Mouse (Mus musculus): ENCODE results near the gene Dgcr2. TPM values are rescaled to one million over a fixed set of nuclear protein-coding genes. Genes with fewer than 3 reads are reported as not detected.
A peak's percentile ranks its signal among the peaks of the same experiment; 100 is the strongest.

Dgcr2 gene
- 102 and 105 TPM in 2 replicates for polyA plus RNA-seq (2016; fragmentation: Nextera tagmentation; extraction: Ambion mirVana)

DNA sequence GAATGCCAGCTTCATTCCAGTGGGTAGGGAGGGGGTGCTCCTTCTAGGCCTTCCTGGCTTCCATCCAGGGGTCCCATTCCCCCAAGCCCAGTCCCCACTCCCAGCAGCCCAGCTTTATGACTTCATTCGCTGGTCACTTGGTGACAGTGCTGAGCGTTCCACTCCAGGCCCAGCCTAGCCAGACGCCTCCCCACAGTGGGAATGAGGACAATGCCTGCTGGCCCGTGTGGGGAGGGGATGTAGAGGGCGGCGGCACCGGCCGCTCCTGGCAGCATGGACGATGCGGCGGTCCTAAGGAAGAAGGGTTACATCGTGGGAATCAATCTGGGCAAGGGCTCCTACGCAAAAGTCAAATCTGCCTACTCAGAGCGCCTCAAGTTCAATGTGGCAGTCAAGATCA lies at the start of gene Dgcr2, which contains the start of gene Tssk2:
Gene Dgcr2 (minus strand): TSS at position 101 of the 400 bp plus-strand sequence.
Gene Tssk2 (plus strand): TSS at position 176 of the 400 bp plus-strand sequence.
- no peak within 1 kb of the TSS for H3K9ac ChIP-seq (replicated peaks)
- peaks cover 54% of the 10 kb centered on the region for H3K36me3 ChIP-seq
- H3K4me2 ChIP-seq: no peak within 1 kb of the TSS
- H3K9me3 ChIP-seq: no peaks in the 10 kb centered on the region
- no peak within 1 kb of the TSS for H3K4me3 ChIP-seq (replicated peaks)
- H3K4me1 ChIP-seq (replicated peaks): no peaks in the 10 kb centered on the region
- no peak for ATAC-seq (ENCODE audit: insufficient number of reproducible peaks, insufficient read depth, low FRiP score, low TSS enrichment, low read depth)
- H3K27ac ChIP-seq: no peak within 1 kb of the TSS
- no peaks in the 10 kb centered on the region for H3K27me3 ChIP-seq
- 94% methylated on average over 14 of the region's 14 CpGs for WGBS

GRCm38 (mm10) chr16:17945081-17945831 lies 46.9 kb upstream of the Dgcr2 start:
- H3K27ac ChIP-seq: no peak overlapping the region
- no peaks in the 10 kb centered on the region for H3K36me3 ChIP-seq
- no peaks in the 10 kb centered on the region for H3K27me3 ChIP-seq
- ATAC-seq (ENCODE audit: insufficient number of reproducible peaks, insufficient read depth, low FRiP score, low TSS enrichment, low read depth): no peak
- no peak overlapping the region for H3K4me2 ChIP-seq
- no peak overlapping the region for H3K9ac ChIP-seq (replicated peaks)
- no peaks in the 10 kb centered on the region for H3K9me3 ChIP-seq
- peaks cover 4% of the 10 kb centered on the region; the same call in 1 of the 2 replicates for H3K4me1 ChIP-seq (replicated peaks)
- no peak overlapping the region for H3K4me3 ChIP-seq (replicated peaks)
- WGBS: 55% methylated on average over 7 of the region's 7 CpGs

DNA sequence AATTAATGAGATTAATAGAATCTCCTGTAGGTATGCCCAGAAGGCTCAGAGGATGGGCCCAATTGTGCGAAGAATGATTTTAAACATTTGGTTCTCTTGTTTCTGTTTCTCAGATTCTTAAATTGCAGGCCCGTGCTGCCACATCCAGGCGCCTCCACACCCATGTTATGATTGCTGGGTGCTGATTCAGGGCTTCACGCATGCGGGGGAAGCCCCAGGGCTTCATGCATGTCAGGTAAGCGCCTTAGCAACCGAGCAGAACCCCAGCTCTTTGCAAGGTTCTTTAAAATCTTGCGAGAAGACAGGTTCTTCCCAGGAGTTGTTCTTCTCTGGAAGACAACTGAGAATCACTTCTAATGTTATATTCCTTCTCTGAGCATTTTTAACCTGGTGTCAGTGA lies 45.1 kb upstream of the Dgcr2 start:
- no peaks in the 10 kb centered on the region for H3K9me3 ChIP-seq
- H3K4me3 ChIP-seq (replicated peaks): no peak overlapping the region
- WGBS: 67% methylated on average over 8 of the region's 8 CpGs
- no peak for ATAC-seq (ENCODE audit: insufficient number of reproducible peaks, insufficient read depth, low FRiP score, low TSS enrichment, low read depth)
- H3K4me2 ChIP-seq: no peak overlapping the region
- H3K27ac ChIP-seq: no peak overlapping the region
- no peaks in the 10 kb centered on the region for H3K36me3 ChIP-seq
- no peak overlapping the region for H3K9ac ChIP-seq (replicated peaks)
- H3K4me1 ChIP-seq (replicated peaks): no peaks in the 10 kb centered on the region; the same call in 1 of the 2 replicates
- no peaks in the 10 kb centered on the region for H3K27me3 ChIP-seq

- H3K4me1 ChIP-seq (replicated peaks): no peaks in the 10 kb centered on the region; the same call in 1 of the 2 replicates
- no peak overlapping the region for H3K4me3 ChIP-seq (replicated peaks)
- no peak overlapping the region for H3K9ac ChIP-seq (replicated peaks)
- H3K27me3 ChIP-seq: peaks cover 19% of the 10 kb centered on the region
- H3K27ac ChIP-seq: no peak overlapping the region
- H3K9me3 ChIP-seq: no peaks in the 10 kb centered on the region
- H3K4me2 ChIP-seq: no peak overlapping the region
- WGBS: 67% methylated on average over 9 of the region's 9 CpGs
- no peak for ATAC-seq (ENCODE audit: insufficient number of reproducible peaks, insufficient read depth, low FRiP score, low TSS enrichment, low read depth)
- H3K36me3 ChIP-seq: no peaks in the 10 kb centered on the region
Observed at GRCm38 (mm10) chr16:17939255-17939751, 40.9 kb upstream of the Dgcr2 start.

DNA sequence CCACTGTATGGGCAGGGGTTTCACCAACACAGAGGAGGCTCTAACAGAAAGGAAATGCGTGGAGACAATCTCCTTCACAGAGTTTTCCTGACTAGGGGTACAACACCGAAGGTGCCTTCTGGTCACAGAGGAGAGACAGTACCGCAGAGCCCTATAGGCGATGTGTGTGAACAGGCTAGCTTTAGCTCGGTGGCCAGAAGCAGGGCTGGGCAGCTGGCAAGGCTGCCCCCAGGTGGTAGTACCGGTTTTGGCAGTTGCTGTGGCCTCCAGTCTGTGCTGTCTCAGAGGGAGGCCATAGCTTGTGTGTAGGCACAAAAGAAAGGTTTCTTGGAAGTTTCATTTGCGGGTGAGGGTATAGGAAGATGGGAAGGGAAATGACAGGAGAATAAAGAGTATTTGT lies 40.5 kb upstream of the Dgcr2 start:
- H3K27ac ChIP-seq: no peak overlapping the region
- WGBS: 10% methylated on average over 7 of the region's 7 CpGs
- no peak overlapping the region for H3K4me3 ChIP-seq (replicated peaks)
- no peaks in the 10 kb centered on the region for H3K36me3 ChIP-seq
- no peaks in the 10 kb centered on the region; the same call in 1 of the 2 replicates for H3K4me1 ChIP-seq (replicated peaks)
- H3K9me3 ChIP-seq: no peaks in the 10 kb centered on the region
- H3K4me2 ChIP-seq: no peak overlapping the region
- H3K27me3 ChIP-seq: peaks cover 19% of the 10 kb centered on the region
- peak; percentile 73; the same call in 1 of the 2 replicates for ATAC-seq (ENCODE audit: insufficient number of reproducible peaks, insufficient read depth, low FRiP score, low TSS enrichment, low read depth)
- no peak overlapping the region for H3K9ac ChIP-seq (replicated peaks)

- H3K4me3 ChIP-seq (replicated peaks): no peak overlapping the region
- H3K36me3 ChIP-seq: no peaks in the 10 kb centered on the region
- no peak overlapping the region for H3K4me2 ChIP-seq
- peaks cover 19% of the 10 kb centered on the region for H3K27me3 ChIP-seq
- no peak for ATAC-seq (ENCODE audit: insufficient number of reproducible peaks, insufficient read depth, low FRiP score, low TSS enrichment, low read depth)
- H3K9me3 ChIP-seq: no peaks in the 10 kb centered on the region
- H3K27ac ChIP-seq: no peak overlapping the region
- H3K9ac ChIP-seq (replicated peaks): no peak overlapping the region
- no peaks in the 10 kb centered on the region; the same call in 1 of the 2 replicates for H3K4me1 ChIP-seq (replicated peaks)
- WGBS: 83% methylated on average over 7 of the region's 7 CpGs
Observed at GRCm38 (mm10) chr16:17938187-17938586, 39.8 kb upstream of the Dgcr2 start.

DNA sequence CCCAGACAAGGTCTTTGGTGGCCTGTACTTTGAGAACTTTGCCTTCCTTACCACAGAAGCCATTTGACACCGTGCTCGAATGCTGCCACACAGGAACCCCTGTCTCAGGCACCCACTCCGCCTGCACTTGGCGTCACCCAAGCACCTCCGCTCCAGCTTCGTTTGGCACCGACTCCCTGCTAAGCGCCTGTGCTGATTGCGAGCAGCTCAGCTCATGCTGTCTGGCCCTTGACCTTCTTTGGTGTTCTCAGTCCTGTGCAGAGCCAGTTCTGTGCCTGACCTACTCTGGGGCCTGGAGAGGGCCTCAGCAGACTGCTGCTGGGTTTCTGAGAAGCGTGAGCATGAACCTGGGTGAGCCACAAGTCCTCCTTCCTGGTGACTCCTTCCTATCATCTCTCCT lies 38.4 kb upstream of the Dgcr2 start:
- H3K9ac ChIP-seq (replicated peaks): no peak overlapping the region
- H3K9me3 ChIP-seq: no peaks in the 10 kb centered on the region
- H3K4me2 ChIP-seq: no peak overlapping the region
- no peak overlapping the region for H3K4me3 ChIP-seq (replicated peaks)
- H3K27ac ChIP-seq: no peak overlapping the region
- H3K27me3 ChIP-seq: peaks cover 19% of the 10 kb centered on the region
- 79% methylated on average over 10 of the region's 10 CpGs for whole genome bisulfite sequencing
- H3K36me3 ChIP-seq: no peaks in the 10 kb centered on the region
- ATAC-seq (ENCODE audit: insufficient number of reproducible peaks, insufficient read depth, low FRiP score, low TSS enrichment, low read depth): no peak
- H3K4me1 ChIP-seq (replicated peaks): no peaks in the 10 kb centered on the region; the same call in 1 of the 2 replicates

GRCm38 (mm10) chr16:17934445-17934910 lies 36.1 kb upstream of the Dgcr2 start:
- H3K9me3 ChIP-seq: no peaks in the 10 kb centered on the region
- no peak overlapping the region for H3K27ac ChIP-seq
- WGBS: 72% methylated on average over 3 of the region's 3 CpGs
- H3K9ac ChIP-seq (replicated peaks): no peak overlapping the region
- H3K4me2 ChIP-seq: no peak overlapping the region
- ATAC-seq (ENCODE audit: insufficient number of reproducible peaks, insufficient read depth, low FRiP score, low TSS enrichment, low read depth): no peak
- no peaks in the 10 kb centered on the region for H3K36me3 ChIP-seq
- no peaks in the 10 kb centered on the region; the same call in 1 of the 2 replicates for H3K4me1 ChIP-seq (replicated peaks)
- H3K4me3 ChIP-seq (replicated peaks): no peak overlapping the region
- H3K27me3 ChIP-seq: peaks cover 19% of the 10 kb centered on the region

GRCm38 (mm10) chr16:17933594-17934444 lies 35.5 kb upstream of the Dgcr2 start:
- WGBS: 71% methylated on average over 9 of the region's 9 CpGs
- Histone ChIP-seq H3K4me2 (no peak overlapping the region), H3K27me3 (peaks cover 19% of the 10 kb centered on the region), H3K4me1 (replicated peaks) (peaks cover 3% of the 10 kb centered on the region), H3K27ac (no peak overlapping the region), H3K4me3 (replicated peaks) (no peak overlapping the region), H3K36me3 (no peaks in the 10 kb centered on the region), H3K9ac (replicated peaks) (no peak overlapping the region), H3K9me3 (no peaks in the 10 kb centered on the region)
- ATAC-seq (ENCODE audit: insufficient number of reproducible peaks, insufficient read depth, low FRiP score, low TSS enrichment, low read depth): no peak

GRCm38 (mm10) chr16:17931906-17932460 lies 33.6 kb upstream of the Dgcr2 start:
- H3K4me2 ChIP-seq: no peak overlapping the region
- no peak overlapping the region for H3K27ac ChIP-seq
- no peak overlapping the region for H3K4me3 ChIP-seq (replicated peaks)
- no peaks in the 10 kb centered on the region for H3K9me3 ChIP-seq
- no peak for ATAC-seq (ENCODE audit: insufficient number of reproducible peaks, insufficient read depth, low FRiP score, low TSS enrichment, low read depth)
- no peaks in the 10 kb centered on the region for H3K36me3 ChIP-seq
- no peak overlapping the region for H3K9ac ChIP-seq (replicated peaks)
- peaks cover 10% of the 10 kb centered on the region for H3K27me3 ChIP-seq
- peaks cover 6% of the 10 kb centered on the region for H3K4me1 ChIP-seq (replicated peaks)
- 61% methylated on average over 5 of the region's 5 CpGs for WGBS

- Histone ChIP-seq H3K36me3 (peaks cover 19% of the 10 kb centered on the region), H3K9me3 (no peaks in the 10 kb centered on the region), H3K4me3 (replicated peaks) (no peak overlapping the region), H3K27ac (no peak overlapping the region), H3K4me1 (replicated peaks) (peaks cover 11% of the 10 kb centered on the region), H3K27me3 (0 out of 2 replicates have a peak, but pooled peaks cover 5% of the 10 kb centered on the region), H3K4me2 (no peak overlapping the region), H3K9ac (replicated peaks) (no peak overlapping the region)
- ATAC-seq (ENCODE audit: insufficient number of reproducible peaks, insufficient read depth, low FRiP score, low TSS enrichment, low read depth): no peak
- WGBS: 80% methylated on average over 2 of the region's 2 CpGs
Observed at GRCm38 (mm10) chr16:17929631-17930030, 31.3 kb upstream of the Dgcr2 start.

Measured in limb, embryonic 12.5 days (tissue).